Mouse (Mus musculus) kidney, adult 2 months (tissue): ENCODE results near the gene Pcgf2.

Experiments used
- CTCF ChIP-seq: fragments of 200-500 bp; conservative IDR thresholded peaks from 2 replicates; pipeline ENCODE4 v1.5.1; 2011; ENCODE audit warnings: low read depth, mild to moderate bottlenecking, control low read depth, low read length, moderate library complexity, mixed read lengths; ENCODE audit not compliant: insufficient read depth, insufficient read length
- POLR2A ChIP-seq: fragments of 200-500 bp; IDR thresholded peaks from one replicate; pipeline ENCODE4 v1.6.1; 2011; ENCODE audit warnings: low read depth, low read length, control low read depth

DNA sequence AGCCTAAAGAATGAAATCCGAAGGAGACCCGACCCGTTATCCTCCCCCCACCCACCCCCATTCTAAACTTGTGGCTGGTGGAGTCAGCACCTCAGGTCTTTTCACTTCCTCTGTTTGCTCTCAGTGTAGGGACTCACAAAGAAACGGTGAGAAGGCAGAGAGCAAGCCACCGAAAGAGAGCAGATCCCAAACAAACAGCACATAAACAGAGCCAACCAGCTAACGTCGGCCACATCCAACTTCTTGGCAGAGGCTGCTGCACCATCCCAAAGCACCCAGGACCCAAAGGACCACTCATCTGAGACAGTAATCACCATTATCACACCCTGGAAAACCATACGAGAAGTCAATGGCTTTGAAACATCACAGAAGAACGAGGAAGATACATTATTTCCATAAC is 43.1 kb upstream of the Pcgf2 start:
- TF ChIP-seq CTCF (no peak), POLR2A (no peak)
